Mouse (Mus musculus): Measurements from ENCODE around the gene Dgkz. TPM values are rescaled to one million over a fixed set of nuclear protein-coding genes. Genes with fewer than 3 reads are reported as not detected.
A peak's percentile ranks its signal among the peaks of the same experiment; 100 is the strongest.

Dgkz gene
- polyA plus RNA-seq, 2 experiments from 2014 or later: 98.3 to 132 TPM

DNA sequence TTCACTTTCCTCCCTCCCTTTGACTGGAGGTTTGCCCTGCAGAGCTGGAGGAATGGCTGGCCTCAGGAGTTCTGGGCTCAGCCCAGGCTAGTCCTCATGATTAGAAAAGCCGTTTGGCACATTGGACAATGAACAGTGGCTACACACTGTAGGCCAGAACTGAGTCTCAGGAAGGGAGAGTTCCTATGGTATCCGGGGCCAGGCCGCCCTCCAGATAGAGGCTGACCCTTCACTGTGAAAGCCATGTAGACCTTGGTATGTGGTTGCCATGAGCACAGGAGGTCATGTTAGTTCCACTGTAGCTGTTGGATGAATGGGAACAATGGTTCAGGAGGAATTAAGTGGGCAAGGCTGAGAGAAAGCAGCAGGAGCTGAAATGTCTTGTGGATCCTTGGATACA lies 17.7 kb upstream of the Dgkz start:
- no peak for ATAC-seq

DNA sequence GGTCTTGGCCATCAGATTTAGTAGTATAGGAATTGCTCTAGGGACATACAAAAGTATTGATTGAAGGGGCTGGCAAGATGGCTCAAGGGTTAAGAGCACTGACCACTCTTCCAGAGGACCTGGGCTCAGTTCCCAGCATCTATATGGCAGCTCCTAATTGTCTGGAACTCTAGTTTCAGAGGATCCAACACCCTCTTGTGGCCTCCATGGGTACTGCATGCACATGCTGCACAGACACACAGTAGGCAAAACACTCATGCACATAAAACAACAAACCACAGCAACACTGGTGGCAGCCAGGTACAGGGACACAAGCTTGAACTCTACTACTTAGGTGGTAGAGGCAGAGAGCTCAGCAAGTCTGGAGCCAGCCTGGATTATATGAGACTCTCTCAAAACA lies 14.1 kb upstream of the Dgkz start:
- ATAC-seq: no peak

DNA sequence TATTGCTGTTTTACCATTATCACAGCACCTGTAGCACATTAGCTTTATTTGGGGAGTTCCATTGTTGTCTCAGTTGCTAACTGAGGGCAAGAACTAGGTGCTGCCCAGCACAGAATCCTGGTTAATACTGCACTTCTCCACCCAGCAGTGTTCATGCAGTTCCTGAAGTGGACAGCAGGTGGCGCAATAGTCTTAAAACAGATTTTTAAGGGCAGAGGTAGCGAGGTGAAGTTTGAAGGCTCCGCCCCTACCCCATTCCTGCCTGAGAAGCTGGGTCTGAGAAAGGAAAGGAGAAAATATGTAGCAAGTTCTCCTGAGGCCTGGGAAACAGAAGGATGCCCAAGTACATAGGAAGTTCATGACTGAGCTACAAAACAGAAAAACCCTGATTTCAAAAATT lies 11.9 kb upstream of the Dgkz start:
- ATAC-seq: peak; percentile 18

DNA sequence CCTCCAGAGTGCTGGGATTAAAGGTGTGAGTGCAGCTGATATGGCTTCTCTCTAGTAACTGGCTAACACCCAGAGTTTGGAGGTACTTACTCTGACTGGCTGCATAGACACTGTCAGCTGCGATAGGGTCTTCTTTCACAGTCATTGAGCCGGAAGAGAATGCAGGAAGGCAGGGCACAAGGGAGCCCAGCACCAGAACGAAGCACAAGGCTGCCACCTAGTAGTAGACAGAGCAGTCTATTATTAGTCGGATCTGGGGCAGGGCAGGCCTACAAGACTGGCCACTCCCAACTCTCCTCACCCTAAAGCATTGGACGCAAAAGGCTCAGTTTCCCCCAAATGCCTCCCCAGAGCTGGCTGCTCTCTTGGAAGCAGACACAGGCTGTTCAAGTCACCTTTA lies 10.4 kb upstream of the Dgkz start:
- no peak for ATAC-seq

DNA sequence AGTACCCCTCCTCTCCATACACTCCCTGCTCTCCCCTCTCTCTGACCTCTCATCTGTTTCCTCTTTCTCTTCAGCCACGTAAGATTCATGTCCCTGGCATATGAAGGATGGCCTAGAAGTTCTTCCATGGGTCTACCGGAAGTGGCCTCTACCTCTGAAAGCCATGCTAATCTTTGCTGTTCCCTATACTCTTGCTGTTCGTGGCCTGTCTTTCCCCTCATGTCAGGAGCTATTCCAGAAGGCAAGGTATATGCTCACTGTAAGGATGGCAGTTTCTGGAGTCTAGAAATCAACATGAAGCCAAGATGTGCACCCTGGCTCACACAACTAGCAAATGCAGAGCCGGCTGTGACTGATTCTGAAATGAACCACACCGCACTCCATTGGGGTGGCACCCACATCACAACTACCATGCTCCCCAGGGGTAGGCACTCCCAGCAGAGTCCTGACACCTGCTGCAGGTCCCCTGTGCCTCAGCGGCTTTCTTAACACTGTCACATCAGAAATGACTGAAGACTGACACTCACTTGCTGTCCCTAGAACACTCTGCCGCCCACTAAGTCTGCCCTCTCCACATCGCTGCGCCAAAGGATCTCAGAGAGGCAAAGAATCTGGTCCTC lies 9.4 kb upstream of the Dgkz start:
- ATAC-seq: no peak

DNA sequence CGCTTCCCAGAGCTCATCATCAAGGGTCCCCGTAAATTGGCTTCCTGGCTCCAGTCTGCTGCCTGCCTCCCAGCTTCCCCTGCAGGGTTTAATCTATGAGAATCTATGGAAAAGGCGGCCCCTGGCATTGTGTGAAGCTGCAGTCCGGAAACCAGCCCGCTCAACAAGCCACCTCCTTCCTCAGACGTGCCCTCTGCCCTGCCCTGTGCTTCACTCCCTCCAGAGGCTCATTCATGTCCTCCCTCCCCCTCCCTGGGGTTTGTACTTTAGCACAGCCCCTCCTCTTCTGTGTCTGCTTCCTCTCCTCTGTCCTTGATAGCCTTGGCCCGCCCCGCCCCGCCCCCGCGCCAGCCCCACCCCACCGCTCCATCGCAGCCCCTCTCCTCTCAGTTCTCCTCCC lies 8.8 kb upstream of the Dgkz start:
- ATAC-seq: peak; percentile 98

- ATAC-seq: no peak
Measured at GRCm38 (mm10) chr2:91980830-91981229, 5.2 kb upstream of the Dgkz start.

- ATAC-seq: no peak
Measured at GRCm38 (mm10) chr2:91980245-91980644, 4.6 kb upstream of the Dgkz start.

DNA sequence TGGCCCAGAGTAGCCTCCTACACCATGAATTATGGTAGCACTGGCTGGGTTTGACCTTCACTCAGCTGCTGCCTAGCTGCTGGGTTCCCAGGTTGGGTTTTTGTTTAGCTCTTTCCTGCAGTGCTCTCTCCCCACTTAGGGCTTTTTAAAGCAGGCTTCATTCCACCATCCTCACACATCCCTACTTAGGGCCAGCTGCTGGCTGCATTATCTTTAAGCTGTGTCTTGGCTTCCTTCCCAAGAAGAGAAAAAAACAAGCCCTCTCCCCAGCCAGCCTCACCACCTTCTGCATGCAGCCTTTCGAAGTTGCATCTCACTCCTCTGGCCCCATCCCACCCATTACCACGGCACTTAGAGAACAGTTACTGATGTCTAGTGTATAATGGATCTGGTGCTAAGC lies 2.9 kb upstream of the Dgkz start:
- ATAC-seq: no peak

GRCm38 (mm10) chr2:91977960-91978359 lies 2.3 kb upstream of the Dgkz start:
- ATAC-seq: peak; percentile 42

GRCm38 (mm10) chr2:91973416-91974135 lies 2.1 kb downstream of the Dgkz start:
- no peak for ATAC-seq

DNA sequence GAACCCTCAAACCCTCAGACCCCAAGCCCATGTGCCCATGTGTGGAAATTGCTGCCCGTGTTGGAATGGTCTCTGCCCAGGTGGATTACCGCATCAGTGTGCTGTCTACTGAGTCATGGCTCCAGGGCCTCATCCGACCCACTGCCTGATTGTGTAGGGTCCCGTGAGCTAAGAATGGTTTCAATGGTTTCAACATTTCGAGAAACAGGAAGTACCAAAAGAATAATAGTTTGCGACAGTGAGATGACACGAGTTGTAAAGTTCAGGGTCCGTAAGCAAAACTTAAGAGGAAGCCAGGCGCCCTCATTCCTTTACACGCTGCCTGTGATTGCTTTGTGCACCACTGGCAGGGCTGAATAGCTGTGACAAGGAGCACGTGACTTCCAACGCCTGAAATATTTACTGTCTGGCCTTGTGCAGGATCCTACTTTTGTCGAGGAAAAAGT lies 3.5 kb downstream of the Dgkz start:
- peak; percentile 42 for ATAC-seq

DNA sequence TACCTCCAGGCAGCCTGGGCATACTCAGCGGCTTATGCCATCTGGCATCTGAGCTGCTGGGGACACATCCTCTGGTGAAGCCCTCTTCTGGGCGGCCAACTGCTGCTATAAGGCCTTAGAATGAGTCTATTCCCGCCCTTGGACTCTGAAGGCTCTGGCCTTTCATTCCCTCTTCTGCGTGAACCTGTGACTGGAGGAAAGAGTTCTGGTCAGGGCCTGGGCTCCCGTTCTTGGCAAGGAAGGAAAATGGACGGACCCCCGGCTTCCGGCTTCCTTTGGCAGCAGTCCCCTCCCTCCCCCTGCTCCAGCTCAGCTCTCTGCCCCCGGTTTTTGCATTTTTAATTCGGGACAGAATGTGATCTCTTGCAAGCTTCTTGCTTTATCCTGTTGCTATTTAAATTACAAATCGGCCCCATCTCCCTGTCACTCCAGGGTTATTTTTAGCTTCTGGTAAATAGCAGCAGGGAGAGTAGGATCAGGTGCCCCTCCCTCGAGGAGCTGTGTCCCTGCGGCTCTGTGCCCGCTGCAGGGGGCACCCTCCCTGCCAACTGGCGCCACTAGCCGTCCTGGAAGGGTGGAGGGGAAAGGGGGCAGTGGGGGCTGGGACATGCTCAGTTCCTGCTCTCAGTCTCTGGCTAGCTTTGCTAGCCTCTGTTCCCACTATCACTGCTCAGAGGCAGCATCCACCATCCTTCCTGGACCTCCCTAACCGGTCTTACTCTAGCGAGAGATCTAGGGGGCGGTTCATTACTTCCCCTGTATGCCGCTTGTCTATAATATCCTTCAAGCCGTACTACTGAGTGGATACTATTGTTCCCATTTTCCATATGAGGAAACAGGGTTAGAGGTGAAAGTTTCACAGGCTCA lies 4.2 kb downstream of the Dgkz start:
- no peak for ATAC-seq

DNA sequence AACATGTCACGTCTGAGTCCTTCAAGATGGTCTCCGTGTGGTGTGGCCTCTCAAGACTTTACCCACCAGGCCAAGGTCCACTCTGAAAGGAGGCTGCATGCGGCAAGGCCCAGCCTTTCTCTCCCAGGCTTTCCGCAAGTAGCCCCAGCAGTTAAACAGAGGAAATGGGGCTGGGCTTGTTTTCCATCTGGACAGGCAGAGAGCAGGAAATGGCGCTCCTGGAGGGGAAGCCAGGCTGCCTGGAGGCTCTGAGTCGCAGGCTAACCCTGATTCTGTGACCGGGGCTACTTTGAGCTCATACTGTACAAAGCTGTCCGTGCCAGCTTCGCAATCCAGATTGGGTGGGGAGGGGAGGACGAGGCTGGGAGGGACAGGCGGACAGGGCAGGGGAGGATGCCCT lies 7.7 kb downstream of the Dgkz start:
- ATAC-seq: no peak

- ATAC-seq: no peak
Measured at GRCm38 (mm10) chr2:91966367-91966766, 9.3 kb downstream of the Dgkz start.

GRCm38 (mm10) chr2:91965417-91965816 lies 10.2 kb downstream of the Dgkz start:
- ATAC-seq: no peak

- no peak for ATAC-seq
Measured at GRCm38 (mm10) chr2:91964610-91965204, 11.0 kb downstream of the Dgkz start.

DNA sequence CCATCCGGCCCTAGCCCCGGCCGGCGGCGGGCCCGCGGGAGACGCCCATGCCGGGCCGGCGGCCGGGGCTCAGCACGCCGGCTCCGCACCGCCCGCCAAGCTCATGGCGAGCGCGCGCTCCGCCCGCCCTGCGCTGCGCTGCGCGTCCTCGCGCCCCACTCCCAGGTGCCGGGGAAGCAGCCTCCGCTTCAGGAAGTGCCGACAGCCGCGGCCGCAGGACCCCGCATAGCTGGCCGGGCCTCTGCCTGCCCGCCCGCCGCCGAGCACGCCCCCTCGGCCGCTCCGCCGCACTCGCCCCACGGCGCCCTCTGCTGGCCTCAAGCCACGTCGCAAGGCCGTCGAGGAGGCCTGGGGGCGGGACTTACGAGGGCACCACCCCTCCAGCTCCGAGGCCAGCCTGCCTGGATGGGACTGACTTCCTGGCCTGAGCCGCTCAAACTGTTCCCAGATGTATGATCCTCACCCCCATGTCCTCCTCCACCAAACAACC lies 12.2 kb downstream of the Dgkz start:
- ATAC-seq: peak; percentile 57

DNA sequence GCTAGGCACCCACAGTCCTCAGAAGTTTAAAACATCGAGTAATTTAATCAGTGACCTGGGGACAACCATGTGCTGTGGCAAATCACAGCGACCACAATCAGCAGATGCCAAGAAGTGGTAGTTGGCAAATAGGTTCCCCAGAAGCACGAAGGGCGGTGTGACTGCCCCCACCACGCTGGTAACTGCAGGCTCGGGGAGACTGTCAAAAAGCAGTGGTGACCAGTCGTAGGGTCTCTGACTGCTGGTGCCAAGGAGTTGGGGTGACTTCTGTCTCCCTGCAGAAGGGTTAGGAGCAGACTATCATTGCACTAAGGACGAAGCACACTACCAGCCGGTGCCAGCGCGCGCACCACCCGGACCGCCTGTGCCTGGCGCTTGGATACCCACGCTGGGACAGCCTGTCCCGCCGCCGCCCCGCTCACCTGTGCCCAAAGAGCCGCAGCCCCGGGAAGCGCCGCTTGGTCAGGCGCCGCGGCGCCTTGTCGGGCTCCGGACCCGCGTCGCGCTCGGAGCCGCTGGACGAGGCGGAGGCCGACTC lies 12.7 kb downstream of the Dgkz start:
- no peak for ATAC-seq

GRCm38 (mm10) chr2:91961901-91962761 lies 13.5 kb downstream of the Dgkz start:
- ATAC-seq: peak; percentile 51

GRCm38 (mm10) chr2:91960459-91960858 lies 15.2 kb downstream of the Dgkz start:
- no peak for ATAC-seq
